Mouse (Mus musculus) heart, embryonic 14.5 days (tissue): ENCODE data around the gene Fgg. TPM values are rescaled to one million over a fixed set of nuclear protein-coding genes. Genes with fewer than 3 reads are reported as not detected.

ENCODE experiments used
- ATAC-seq: fragments of 200-750 bp; cut with Nextera tagmentation; 2 replicates; pipeline ENCODE4 v1.8.0; 2017; ENCODE audit warnings: low read depth, moderate TSS enrichment; ENCODE audit not compliant: insufficient number of reproducible peaks, insufficient read depth, low FRiP score
- H3K27ac ChIP-seq, 2 experiments: fragments of 200-500 bp in 1 of 2; fragments of 300-500 bp in 1 of 2; sonication (generic) in 1 of 2; replicated peaks in 1 of 2; 2 replicates each; pipeline ENCODE4 v1.5.1; 2012 to 2014; ENCODE audit warnings: low read depth in 2 of 2, low read length in 2 of 2, control low read depth in 1 of 2, mild to moderate bottlenecking in 1 of 2, mixed read lengths in 1 of 2; ENCODE audit not compliant: control insufficient read depth in 1 of 2, insufficient read depth in 1 of 2
- H3K27me3 ChIP-seq: fragments of 300-500 bp; sonication (generic); 2 replicates; pipeline ENCODE4 v1.6.1; 2014; ENCODE audit warnings: mild to moderate bottlenecking, low read length, control low read depth; ENCODE audit not compliant: control insufficient read depth, insufficient read depth
- H3K36me3 ChIP-seq: fragments of 300-500 bp; sonication (generic); 2 replicates; pipeline ENCODE4 v1.6.1; 2014; ENCODE audit warnings: mild to moderate bottlenecking, control low read depth, low read length, mixed read lengths; ENCODE audit not compliant: control insufficient read depth, insufficient read depth
- H3K4me1 ChIP-seq, 2 experiments: fragments of 200-500 bp in 1 of 2; fragments of 300-500 bp in 1 of 2; sonication (generic) in 1 of 2; 2 replicates each; pipeline ENCODE4 v1.6.1; 2012 to 2014; ENCODE audit warnings: low read length in 2 of 2, control low read depth in 1 of 2, mixed read lengths in 1 of 2; ENCODE audit not compliant: control insufficient read depth in 2 of 2, insufficient read depth in 2 of 2
- H3K4me2 ChIP-seq: fragments of 300-500 bp; sonication (generic); 2 replicates; pipeline ENCODE4 v1.6.1; 2014; ENCODE audit warnings: mild to moderate bottlenecking, low read length
- H3K4me3 ChIP-seq, 2 experiments: fragments of 200-500 bp in 1 of 2; fragments of 300-500 bp in 1 of 2; sonication (generic) in 1 of 2; 2 replicates each; pipeline ENCODE4 v1.5.1; 2012 to 2014; ENCODE audit warnings: low read length in 2 of 2, mild to moderate bottlenecking in 2 of 2, control low read depth in 1 of 2, low read depth in 1 of 2, moderate library complexity in 1 of 2; ENCODE audit not compliant: control insufficient read depth in 1 of 2, insufficient read depth in 1 of 2
- H3K9ac ChIP-seq: fragments of 300-500 bp; sonication (generic); 2 replicates; pipeline ENCODE4 v1.6.1; 2014; ENCODE audit warnings: mild to moderate bottlenecking, low read length
- H3K9me3 ChIP-seq: fragments of 300-500 bp; sonication (generic); 2 replicates; pipeline ENCODE4 v1.6.1; 2016; ENCODE audit warnings: low read length, control low read depth; ENCODE audit not compliant: control insufficient read depth
- WGBS: fragments of 180-500 bp; shearing (Covaris S2); extraction: QIAGEN DNeasy Blood & Tissue Kit; methylation state at CpG from one replicate; pipeline ENCODE4 v1.1.7; 2014; 5-methylcytosine and 5-hydroxymethylcytosine counted together
- polyA plus RNA-seq: library from polyadenylated mRNA; unstranded; fragments of >200 nt; fragmentation: Nextera tagmentation; extraction: Ambion mirVana; gene quantifications from 2 replicates; pipeline ENCODE4 v1.2.1, GENCODE M21; 2014

Gene Fgg
- polyA plus RNA-seq, result 0.12 TPM in 1 of 2 replicates, not detected in the other

DNA sequence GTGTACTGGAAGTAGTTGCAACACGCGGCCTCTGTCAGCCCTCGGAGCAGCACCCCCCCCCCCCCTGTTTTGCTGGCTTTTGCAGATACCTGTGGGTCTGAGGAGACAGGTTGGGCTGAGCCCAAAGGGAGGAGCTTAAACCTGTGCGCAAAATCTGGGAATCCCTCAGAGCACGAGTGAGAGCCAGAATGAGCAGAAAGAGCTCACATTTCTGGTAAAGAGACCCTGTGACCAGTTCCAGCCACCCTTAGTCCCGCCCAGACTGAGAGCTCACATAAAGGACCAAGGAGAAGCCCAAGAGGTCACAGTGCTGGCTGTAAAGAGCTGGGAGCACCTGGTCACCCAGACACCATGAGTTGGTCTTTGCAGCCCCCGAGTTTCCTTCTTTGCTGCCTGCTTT, at the start of gene Fgg:
Gene Fgg, plus strand, starts transcription at position 168 of the 400 bp plus-strand sequence.
- H3K27ac ChIP-seq, result no peak within 1 kb of the TSS
- 44% methylated on average over 7 of the region's 7 CpGs for WGBS
- H3K4me2 ChIP-seq, result no peak within 1 kb of the TSS
- H3K36me3 ChIP-seq, result no peaks in the 10 kb centered on the region
- H3K4me1 ChIP-seq, result no peaks in the 10 kb centered on the region
- no peaks in the 10 kb centered on the region for H3K9me3 ChIP-seq
- H3K27me3 ChIP-seq, result no peaks in the 10 kb centered on the region
- no peak within 1 kb of the TSS for H3K4me3 ChIP-seq
- no peak for ATAC-seq
- H3K9ac ChIP-seq, result no peak within 1 kb of the TSS

DNA sequence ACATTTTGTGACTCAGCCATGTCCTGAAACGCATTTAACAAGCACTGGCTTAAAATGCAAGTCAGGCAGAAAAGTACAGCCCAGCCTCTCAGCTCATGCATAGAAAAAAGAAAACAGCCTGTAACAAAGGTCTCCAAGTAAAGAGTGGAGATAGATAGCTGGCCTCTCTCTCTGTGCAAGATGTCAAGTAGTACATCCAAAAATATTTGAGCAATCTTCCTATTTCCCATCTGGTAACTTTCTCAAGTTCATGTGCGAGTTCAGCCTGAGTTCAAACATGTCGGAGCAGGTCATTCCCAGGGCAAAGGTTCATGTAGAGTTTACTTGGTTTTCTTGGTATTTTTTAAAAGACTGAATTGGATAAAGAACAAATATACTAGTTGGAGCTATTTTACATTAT, 36.5 kb upstream of the Fgg start:
- H3K36me3 ChIP-seq, result no peaks in the 10 kb centered on the region
- no peaks in the 10 kb centered on the region for H3K4me1 ChIP-seq
- 74% methylated on average over 3 of the region's 3 CpGs for WGBS
- no peak for ATAC-seq
- H3K9ac ChIP-seq, result no peak overlapping the region
- no peak overlapping the region for H3K4me2 ChIP-seq
- no peak overlapping the region for H3K4me3 ChIP-seq
- H3K9me3 ChIP-seq, result no peaks in the 10 kb centered on the region
- no peaks in the 10 kb centered on the region for H3K27me3 ChIP-seq
- H3K27ac ChIP-seq, result no peak overlapping the region

DNA sequence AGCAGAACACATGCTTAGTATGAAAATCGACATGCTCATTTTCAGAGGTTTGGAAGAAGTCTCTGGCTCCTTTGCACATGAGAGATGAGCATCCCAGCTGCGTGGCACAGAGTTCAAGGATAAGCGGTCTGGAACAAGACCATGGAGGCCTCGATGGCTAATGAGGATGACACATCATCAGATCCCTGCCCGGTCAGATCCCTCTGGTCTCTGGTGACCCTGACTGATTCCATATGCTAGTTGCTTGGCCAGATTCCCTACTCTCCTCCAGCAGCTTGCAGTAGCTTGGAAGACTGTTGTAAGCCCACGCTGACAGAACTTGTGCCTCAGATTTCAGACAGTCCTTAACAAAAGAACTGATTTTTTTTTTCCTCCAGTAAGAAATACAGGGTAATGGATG, 26.7 kb upstream of the Fgg start:
- no peak overlapping the region for H3K4me3 ChIP-seq
- ATAC-seq, result no peak
- no peaks in the 10 kb centered on the region for H3K27me3 ChIP-seq
- H3K36me3 ChIP-seq, result no peaks in the 10 kb centered on the region
- no peak overlapping the region for H3K27ac ChIP-seq
- H3K4me2 ChIP-seq, result no peak overlapping the region
- H3K9me3 ChIP-seq, result no peaks in the 10 kb centered on the region
- H3K9ac ChIP-seq, result no peak overlapping the region
- 76% methylated on average over 6 of the region's 6 CpGs for WGBS
- H3K4me1 ChIP-seq, result no peaks in the 10 kb centered on the region

DNA sequence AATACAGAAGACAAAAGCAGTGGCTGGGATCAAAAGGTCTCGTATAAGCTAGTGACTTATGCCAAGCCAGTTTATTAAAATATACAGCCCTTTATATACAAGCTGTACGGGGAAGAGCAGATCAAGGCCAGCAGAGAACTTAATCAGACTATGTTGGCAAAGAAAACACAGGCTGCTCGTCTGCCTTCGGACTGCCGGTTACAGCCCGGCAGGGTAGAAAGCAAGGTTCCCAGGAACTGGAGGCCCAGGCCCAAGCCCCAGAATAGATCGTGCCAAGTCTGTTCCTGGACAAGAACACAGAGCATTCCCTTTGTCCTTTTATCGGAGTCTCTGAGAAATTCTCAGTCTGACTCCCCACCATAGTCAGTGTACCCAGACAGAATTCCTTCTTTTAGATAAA, 25.7 kb upstream of the Fgg start:
- Histone ChIP-seq H3K9ac (no peak overlapping the region), H3K4me1 (no peaks in the 10 kb centered on the region), H3K9me3 (no peaks in the 10 kb centered on the region), H3K27ac (no peak overlapping the region), H3K4me2 (no peak overlapping the region), H3K36me3 (no peaks in the 10 kb centered on the region), H3K4me3 (no peak overlapping the region), H3K27me3 (no peaks in the 10 kb centered on the region)
- ATAC-seq, result no peak
- 65% methylated on average over 8 of the region's 8 CpGs for WGBS

DNA sequence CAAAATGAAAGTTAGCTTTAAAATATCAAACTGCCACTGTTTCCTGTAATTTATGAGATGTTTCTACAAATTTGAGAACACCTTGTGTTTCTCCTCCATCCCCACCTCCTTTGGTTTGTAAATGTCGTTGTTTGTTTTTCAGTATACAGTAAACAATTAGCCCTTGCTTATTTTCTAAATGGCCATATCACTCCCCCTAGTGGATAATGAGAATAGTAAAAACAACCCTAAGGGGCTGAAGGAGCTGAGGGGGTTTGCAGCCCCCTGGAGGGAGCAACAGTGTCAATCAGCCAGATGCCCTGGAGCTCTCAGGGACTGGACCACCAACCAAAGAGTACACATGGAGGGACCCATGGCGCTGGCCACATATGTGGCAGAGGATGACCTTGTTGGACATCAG, 22.7 kb upstream of the Fgg start:
- no peaks in the 10 kb centered on the region for H3K36me3 ChIP-seq
- H3K4me2 ChIP-seq, result no peak overlapping the region
- no peak overlapping the region for H3K4me3 ChIP-seq
- H3K9ac ChIP-seq, result no peak overlapping the region
- 65% methylated on average over 2 of the region's 2 CpGs for WGBS
- no peaks in the 10 kb centered on the region for H3K27me3 ChIP-seq
- ATAC-seq, result no peak
- H3K9me3 ChIP-seq, result no peaks in the 10 kb centered on the region
- H3K4me1 ChIP-seq, result no peaks in the 10 kb centered on the region
- H3K27ac ChIP-seq, result no peak overlapping the region

DNA sequence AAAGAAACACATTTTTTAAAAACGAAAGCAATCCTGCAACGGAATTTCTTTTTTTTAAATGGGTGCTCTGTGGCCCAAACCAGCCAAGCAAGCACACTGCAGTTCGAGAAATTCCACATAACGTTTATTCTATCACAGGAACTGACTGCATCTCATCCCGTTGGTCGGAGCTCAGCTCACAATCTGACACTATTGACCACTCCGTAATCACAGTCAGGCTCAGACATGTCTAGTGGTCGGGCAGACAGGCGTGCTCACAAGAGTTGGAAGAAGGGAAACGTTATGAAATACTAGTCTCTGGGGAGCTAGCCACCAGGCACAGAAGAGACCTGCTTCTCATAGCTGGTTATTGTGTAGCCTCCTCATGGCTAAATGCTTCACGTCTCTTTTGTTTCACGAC, 15.6 kb upstream of the Fgg start:
- 73% methylated on average over 12 of the region's 12 CpGs for WGBS
- Histone ChIP-seq H3K9me3 (no peaks in the 10 kb centered on the region), H3K27me3 (peaks cover 6% of the 10 kb centered on the region), H3K27ac (no peak overlapping the region), H3K4me1 (no peaks in the 10 kb centered on the region; a peak in 1 of 4 replicates), H3K4me2 (no peak overlapping the region), H3K4me3 (no peak overlapping the region), H3K9ac (no peak overlapping the region), H3K36me3 (no peaks in the 10 kb centered on the region)
- ATAC-seq, result no peak

DNA sequence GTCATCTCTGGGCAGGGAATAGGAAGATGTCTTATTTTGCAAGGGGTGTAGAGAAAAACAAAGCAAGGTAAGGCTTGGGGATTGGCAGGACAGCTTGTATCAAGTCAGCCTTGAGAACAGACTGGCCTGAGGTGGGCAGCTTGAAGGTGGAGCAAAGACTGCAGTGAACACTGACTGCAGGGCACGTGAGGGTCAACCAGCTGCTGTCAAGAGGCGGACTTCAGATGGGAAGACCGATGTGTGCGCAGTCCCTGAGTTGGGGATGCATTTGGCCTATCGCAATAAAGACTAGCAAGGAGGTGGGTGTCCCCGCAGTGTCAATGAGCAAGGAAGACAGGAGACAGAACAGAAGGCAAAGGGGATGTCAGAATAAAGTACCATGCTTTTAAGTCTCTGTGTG, 14.6 kb upstream of the Fgg start:
- Histone ChIP-seq H3K4me3 (no peak overlapping the region), H3K27ac (no peak overlapping the region), H3K9me3 (no peaks in the 10 kb centered on the region), H3K4me1 (no peaks in the 10 kb centered on the region; a peak in 1 of 4 replicates), H3K9ac (no peak overlapping the region), H3K4me2 (no peak overlapping the region), H3K27me3 (peaks cover 6% of the 10 kb centered on the region), H3K36me3 (no peaks in the 10 kb centered on the region)
- WGBS, result 83% methylated on average over 6 of the region's 6 CpGs
- ATAC-seq, result no peak

DNA sequence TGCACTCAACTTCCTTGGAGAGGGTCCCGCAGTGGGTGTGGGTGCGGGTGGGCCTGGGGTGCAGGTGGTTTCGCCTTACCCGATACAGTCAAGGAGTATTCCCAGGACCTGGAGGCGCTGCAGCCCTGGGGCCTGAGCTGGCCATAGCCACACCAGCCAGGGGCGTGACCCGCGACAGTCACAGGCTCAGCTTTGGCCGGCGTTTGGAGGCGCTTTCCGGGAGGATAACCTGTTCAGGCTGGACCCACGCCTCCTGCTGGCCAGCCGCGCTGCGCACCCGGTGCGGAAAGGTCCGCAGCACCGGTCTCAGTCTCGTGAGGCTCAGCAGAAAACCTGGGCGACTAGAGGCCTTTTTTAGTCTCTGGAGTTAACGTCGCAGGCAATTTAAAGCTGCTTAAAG, 12.2 kb upstream of the Fgg start:
- 2% methylated on average over 24 of the region's 24 CpGs for WGBS
- Histone ChIP-seq H3K9ac (no peak overlapping the region), H3K36me3 (no peaks in the 10 kb centered on the region), H3K4me2 (peak overlapping the region; percentile 69), H3K4me1 (no peaks in the 10 kb centered on the region; a peak in 1 of 4 replicates), H3K27me3 (peaks cover 6% of the 10 kb centered on the region), H3K9me3 (no peaks in the 10 kb centered on the region), H3K4me3 (peak overlapping the region; percentile 1 to 32; a peak in 3 of 4 replicates), H3K27ac (no peak overlapping the region)
- ATAC-seq, result no peak
